Mouse (Mus musculus) testis, adult 2 months (tissue): Measurements from ENCODE around the gene Psap.

Experiments
- CTCF ChIP-seq: fragments of 200-500 bp; IDR thresholded peaks from 2 replicates; pipeline ENCODE4 v1.5.1; 2012; ENCODE audit warnings: low read depth, mild to moderate bottlenecking, inconsistent platforms, low read length, moderate library complexity; ENCODE audit not compliant: control insufficient read depth, insufficient read depth, insufficient replicate concordance
- POLR2A ChIP-seq: fragments of 200-500 bp; IDR thresholded peaks from 2 replicates; pipeline ENCODE4 v1.6.1; 2012; ENCODE audit warnings: low read depth, mild to moderate bottlenecking, inconsistent platforms, low read length, moderate library complexity; ENCODE audit not compliant: control insufficient read depth

GRCm38 (mm10) chr10:60303419-60303818, 26.0 kb downstream of the Psap start:
- TF ChIP-seq POLR2A (no peak), CTCF (no peak)
